Mouse (Mus musculus): ENCODE data around the gene Smarca4. TPM values are rescaled to one million over a fixed set of nuclear protein-coding genes. Genes with fewer than 3 reads are reported as not detected.

The Smarca4 gene
- total and polyA plus RNA-seq, 2 experiments from 2014 or later = 22.2 to 55.9 TPM

GRCm38 (mm10) chr9:21627145-21627795 is 11.3 kb downstream of the Smarca4 start:
- no peak overlapping the region for H3K4me3 ChIP-seq (ENCODE audit: low read depth, low read length)
- H3K36me3 ChIP-seq (replicated peaks; ENCODE audit: control insufficient read depth, insufficient read depth, low read length) = no peaks in the 10 kb centered on the region
- 67% methylated on average over 5 of the region's 5 CpGs for WGBS
- no peak overlapping the region for H3K4me2 ChIP-seq (ENCODE audit: low read depth, low read length)
- no peak for TF ChIP-seq CTCF (IDR thresholded peaks at IDR 0.05; ENCODE audit: low read depth)
- TF ChIP-seq EP300 (IDR thresholded peaks at IDR 0.05; ENCODE audit: low read depth) = no peak
- no peaks in the 10 kb centered on the region for H3K4me1 ChIP-seq (ENCODE audit: control insufficient read depth, insufficient read depth)
- H3K9me3 ChIP-seq (replicated peaks; ENCODE audit: control insufficient read depth, low read length) = no peaks in the 10 kb centered on the region
- no peak for DNase-seq (ENCODE audit: low spot score)
- peak overlapping the region; percentile 22; the same call in 1 of the 2 replicates for H3K27ac ChIP-seq (ENCODE audit: low read depth)
- ATAC-seq (ENCODE audit: insufficient read depth, low read depth) = no peak
- no peaks in the 10 kb centered on the region for H3K27me3 ChIP-seq (ENCODE audit: control insufficient read depth, insufficient read depth, low read length)
- H3K9ac ChIP-seq (replicated peaks; ENCODE audit: low read depth, low read length) = no peak overlapping the region

GRCm38 (mm10) chr9:21630673-21631072 is 14.7 kb downstream of the Smarca4 start:
- peak; percentile 44; the same call in 1 of the 2 replicates for ATAC-seq (ENCODE audit: insufficient read depth, low read depth)
- Histone ChIP-seq H3K36me3 (replicated peaks; ENCODE audit: control insufficient read depth, insufficient read depth, low read length) (peaks cover 21% of the 10 kb centered on the region), H3K4me2 (ENCODE audit: low read depth, low read length) (no peak overlapping the region), H3K9me3 (replicated peaks; ENCODE audit: control insufficient read depth, low read length) (no peaks in the 10 kb centered on the region), H3K9ac (replicated peaks; ENCODE audit: low read depth, low read length) (no peak overlapping the region), H3K4me1 (ENCODE audit: control insufficient read depth, insufficient read depth) (no peaks in the 10 kb centered on the region), H3K27ac (ENCODE audit: low read depth) (no peak overlapping the region), H3K4me3 (ENCODE audit: low read depth, low read length) (no peak overlapping the region), H3K27me3 (ENCODE audit: control insufficient read depth, insufficient read depth, low read length) (no peaks in the 10 kb centered on the region)
- peak; percentile 67 for DNase-seq (ENCODE audit: low spot score)
- TF ChIP-seq CTCF (IDR thresholded peaks at IDR 0.05; ENCODE audit: low read depth) (peak; percentile 72), EP300 (IDR thresholded peaks at IDR 0.05; ENCODE audit: low read depth) (no peak)
- WGBS = 66% methylated on average over 3 of the region's 3 CpGs

GRCm38 (mm10) chr9:21633106-21633505 is 17.1 kb downstream of the Smarca4 start:
- Histone ChIP-seq H3K36me3 (replicated peaks; ENCODE audit: control insufficient read depth, insufficient read depth, low read length) (peaks cover 45% of the 10 kb centered on the region), H3K4me2 (ENCODE audit: low read depth, low read length) (no peak overlapping the region), H3K9ac (replicated peaks; ENCODE audit: low read depth, low read length) (no peak overlapping the region), H3K4me3 (ENCODE audit: low read depth, low read length) (no peak overlapping the region), H3K27ac (ENCODE audit: low read depth) (no peak overlapping the region), H3K9me3 (replicated peaks; ENCODE audit: control insufficient read depth, low read length) (no peaks in the 10 kb centered on the region), H3K27me3 (ENCODE audit: control insufficient read depth, insufficient read depth, low read length) (no peaks in the 10 kb centered on the region), H3K4me1 (ENCODE audit: control insufficient read depth, insufficient read depth) (no peaks in the 10 kb centered on the region)
- TF ChIP-seq CTCF (IDR thresholded peaks at IDR 0.05; ENCODE audit: low read depth) (no peak), EP300 (IDR thresholded peaks at IDR 0.05; ENCODE audit: low read depth) (no peak)
- ATAC-seq (ENCODE audit: insufficient read depth, low read depth) (no peak), DNase-seq (ENCODE audit: low spot score) (no peak)
- WGBS = 72% methylated on average over 3 of the region's 3 CpGs

- H3K4me1 ChIP-seq (ENCODE audit: control insufficient read depth, insufficient read depth) = no peaks in the 10 kb centered on the region
- no peak for DNase-seq (ENCODE audit: low spot score)
Measured at GRCm38 (mm10) chr9:21635639-21636038, 19.7 kb downstream of the Smarca4 start.

GRCm38 (mm10) chr9:21639031-21639430 is 23.1 kb downstream of the Smarca4 start:
- no peak for DNase-seq (ENCODE audit: low spot score)

More at GRCm38 (mm10) chr9:21635639-21636038, 19.7 kb downstream of the Smarca4 start:
- Histone ChIP-seq H3K9ac (replicated peaks; ENCODE audit: low read depth, low read length) (no peak overlapping the region), H3K27me3 (ENCODE audit: control insufficient read depth, insufficient read depth, low read length) (no peaks in the 10 kb centered on the region), H3K4me3 (ENCODE audit: low read depth, low read length) (no peak overlapping the region), H3K27ac (ENCODE audit: low read depth) (no peak overlapping the region), H3K9me3 (replicated peaks; ENCODE audit: control insufficient read depth, low read length) (no peaks in the 10 kb centered on the region), H3K4me2 (ENCODE audit: low read depth, low read length) (no peak overlapping the region), H3K36me3 (replicated peaks; ENCODE audit: control insufficient read depth, insufficient read depth, low read length) (peaks cover 70% of the 10 kb centered on the region)
- TF ChIP-seq EP300 (IDR thresholded peaks at IDR 0.05; ENCODE audit: low read depth) (no peak), CTCF (IDR thresholded peaks at IDR 0.05; ENCODE audit: low read depth) (no peak)
- ATAC-seq (ENCODE audit: insufficient read depth, low read depth) = no peak
- WGBS = 23% methylated on average over 7 of the region's 7 CpGs

GRCm38 (mm10) chr9:21646366-21646765 is 30.4 kb downstream of the Smarca4 start:
- TF ChIP-seq CTCF (IDR thresholded peaks at IDR 0.05; ENCODE audit: low read depth) = no peak
- no peak for TF ChIP-seq EP300 (IDR thresholded peaks at IDR 0.05; ENCODE audit: low read depth)
- Histone ChIP-seq H3K4me2 (ENCODE audit: low read depth, low read length) (no peak overlapping the region), H3K27ac (ENCODE audit: low read depth) (no peak overlapping the region), H3K4me3 (ENCODE audit: low read depth, low read length) (no peak overlapping the region), H3K36me3 (replicated peaks; ENCODE audit: control insufficient read depth, insufficient read depth, low read length) (peaks cover 84% of the 10 kb centered on the region), H3K27me3 (ENCODE audit: control insufficient read depth, insufficient read depth, low read length) (no peaks in the 10 kb centered on the region), H3K9ac (replicated peaks; ENCODE audit: low read depth, low read length) (no peak overlapping the region), H3K4me1 (ENCODE audit: control insufficient read depth, insufficient read depth) (no peaks in the 10 kb centered on the region), H3K9me3 (replicated peaks; ENCODE audit: control insufficient read depth, low read length) (no peaks in the 10 kb centered on the region)
- DNase-seq (ENCODE audit: low spot score) = no peak
- 99% methylated on average over 3 of the region's 3 CpGs for WGBS
- ATAC-seq (ENCODE audit: insufficient read depth, low read depth) = no peak

More at GRCm38 (mm10) chr9:21639031-21639430, 23.1 kb downstream of the Smarca4 start:
- Histone ChIP-seq H3K27me3 (ENCODE audit: control insufficient read depth, insufficient read depth, low read length) (no peaks in the 10 kb centered on the region), H3K27ac (ENCODE audit: low read depth) (no peak overlapping the region), H3K9ac (replicated peaks; ENCODE audit: low read depth, low read length) (no peak overlapping the region), H3K9me3 (replicated peaks; ENCODE audit: control insufficient read depth, low read length) (no peaks in the 10 kb centered on the region), H3K4me3 (ENCODE audit: low read depth, low read length) (no peak overlapping the region), H3K4me1 (ENCODE audit: control insufficient read depth, insufficient read depth) (no peaks in the 10 kb centered on the region), H3K4me2 (ENCODE audit: low read depth, low read length) (no peak overlapping the region), H3K36me3 (replicated peaks; ENCODE audit: control insufficient read depth, insufficient read depth, low read length) (peaks cover 90% of the 10 kb centered on the region)
- TF ChIP-seq EP300 (IDR thresholded peaks at IDR 0.05; ENCODE audit: low read depth) = no peak
- no peak for TF ChIP-seq CTCF (IDR thresholded peaks at IDR 0.05; ENCODE audit: low read depth)
- WGBS = 96% methylated on average over 11 of the region's 11 CpGs
- ATAC-seq (ENCODE audit: insufficient read depth, low read depth) = no peak
